19 mouse cellular contexts compared by ENCODE assay signal in the genomic region with DNA sequence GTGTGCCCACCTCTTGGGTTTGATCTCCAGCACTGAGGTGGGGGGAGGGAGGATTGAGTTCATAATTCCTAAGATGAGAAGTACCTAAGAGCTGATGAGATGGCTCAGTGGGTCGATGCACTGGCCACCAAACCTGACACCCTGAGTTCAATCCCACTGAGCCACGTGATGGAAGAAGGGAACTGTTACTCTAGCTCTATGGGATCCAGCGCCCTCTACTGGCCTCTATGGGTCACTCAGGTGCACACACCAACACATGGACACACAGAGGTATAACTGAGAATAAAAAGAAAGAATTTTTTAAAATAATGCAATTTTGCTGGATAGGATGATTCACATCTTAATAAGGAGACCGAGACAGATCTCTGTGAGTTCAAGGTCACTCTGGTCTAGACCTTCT. TPM values are rescaled to one million over a fixed set of nuclear protein-coding genes. Genes with fewer than 3 reads are reported as not detected.
DNase-seq lines count a peak whose midpoint lies in the region; ATAC-seq and TF ChIP-seq lines count a peak whose summit lies in the region.
"Had no signal": no experiment of that assay in that cellular context is flagged by ENCODE, and none has a peak within 500 bp of the region (broad histone marks: within the 10 kb centered on the region; RNA-seq: fewer than 3 reads in every experiment).

No protein-coding gene starts in this region.

- H3K9ac ChIP-seq in hindbrain, postnatal 0 days (replicated peaks; ENCODE audit: low read length): no peak overlapping the region
- no peak overlapping the region for H3K9ac ChIP-seq in ES-Bruce4 (ENCODE audit: low read depth, poor library complexity, severe bottlenecking)
- H3K9ac ChIP-seq in liver, embryonic 15.5 days: no peak overlapping the region
- H3K9ac ChIP-seq in midbrain, embryonic 16.5 days (ENCODE audit: low read depth, low read length): no peak overlapping the region
- H3K9ac ChIP-seq: heart, embryonic 15.5 days; limb, embryonic 13.5 days had no signal

- 0 out of 2 replicates have a peak, but pooled peaks have one; percentile 14 for TF ChIP-seq CTCF in hindbrain, postnatal 0 days (IDR thresholded peaks at IDR 0.05; ENCODE audit: low read depth)
- TF ChIP-seq CTCF in ES-Bruce4 (IDR thresholded peaks at IDR 0.05; ENCODE audit: low read depth, low read length): peak; percentile 55

- no peak overlapping the region for H3K4me3 ChIP-seq in hindbrain, postnatal 0 days (ENCODE audit: low read length)
- H3K4me3 ChIP-seq in hindbrain, embryonic 10.5 days: no peak overlapping the region
- H3K4me3 ChIP-seq in ES-Bruce4 (ENCODE audit: low read depth, low read length): no peak overlapping the region
- no peak overlapping the region for H3K4me3 ChIP-seq in liver, embryonic 15.5 days (replicated peaks)
- no peak overlapping the region for H3K4me3 ChIP-seq in midbrain, embryonic 16.5 days (ENCODE audit: low read depth, low read length)
- H3K4me3 ChIP-seq: embryonic facial prominence, embryonic 10.5 days; forebrain, embryonic 10.5 days; heart, embryonic 15.5 days; limb, embryonic 13.5 days had no signal

- no peaks in the 10 kb centered on the region for H3K27me3 ChIP-seq in hindbrain, postnatal 0 days (ENCODE audit: insufficient read depth, low read length)
- H3K27me3 ChIP-seq in hindbrain, embryonic 10.5 days (ENCODE audit: insufficient read depth, poor library complexity, severe bottlenecking): no peaks in the 10 kb centered on the region
- H3K27me3 ChIP-seq in ES-Bruce4 (ENCODE audit: control insufficient read depth, insufficient read depth, low read length, poor library complexity, severe bottlenecking): no peaks in the 10 kb centered on the region
- no peaks in the 10 kb centered on the region for H3K27me3 ChIP-seq in liver, embryonic 15.5 days
- no peaks in the 10 kb centered on the region for H3K27me3 ChIP-seq in midbrain, embryonic 16.5 days (ENCODE audit: control insufficient read depth, insufficient read depth, low read depth, low read length)

- TF ChIP-seq EP300 in ES-Bruce4 (IDR thresholded peaks at IDR 0.05; ENCODE audit: insufficient read depth, low read depth, low read length): no peak

- H3K36me3 ChIP-seq in hindbrain, postnatal 0 days (ENCODE audit: insufficient read depth, low read length): no peaks in the 10 kb centered on the region
- no peaks in the 10 kb centered on the region for H3K36me3 ChIP-seq in hindbrain, embryonic 10.5 days
- H3K36me3 ChIP-seq in ES-Bruce4 (ENCODE audit: control insufficient read depth, insufficient read depth, low read length, poor library complexity, severe bottlenecking): no peaks in the 10 kb centered on the region
- H3K36me3 ChIP-seq in liver, embryonic 15.5 days (replicated peaks): no peaks in the 10 kb centered on the region
- no peaks in the 10 kb centered on the region for H3K36me3 ChIP-seq in midbrain, embryonic 16.5 days (ENCODE audit: control insufficient read depth, insufficient read depth, low read length)
- H3K36me3 ChIP-seq: embryonic facial prominence, embryonic 10.5 days; forebrain, embryonic 10.5 days; heart, embryonic 15.5 days; limb, embryonic 13.5 days had no signal

- H3K4me1 ChIP-seq in hindbrain, postnatal 0 days (ENCODE audit: insufficient read depth, low read length): no peaks in the 10 kb centered on the region
- no peaks in the 10 kb centered on the region for H3K4me1 ChIP-seq in hindbrain, embryonic 10.5 days (replicated peaks)
- H3K4me1 ChIP-seq in ES-Bruce4 (ENCODE audit: control insufficient read depth, insufficient read depth, low read length): no peaks in the 10 kb centered on the region
- peaks cover 37% of the 10 kb centered on the region for H3K4me1 ChIP-seq in liver, embryonic 15.5 days (replicated peaks)
- no peaks in the 10 kb centered on the region for H3K4me1 ChIP-seq in midbrain, embryonic 16.5 days (ENCODE audit: control insufficient read depth, insufficient read depth, low read length)
- H3K4me1 ChIP-seq: embryonic facial prominence, embryonic 10.5 days; forebrain, embryonic 10.5 days; limb, embryonic 13.5 days had no signal

- H3K4me2 ChIP-seq in hindbrain, postnatal 0 days (ENCODE audit: low read depth, low read length): no peak overlapping the region
- no peak overlapping the region for H3K4me2 ChIP-seq in liver, embryonic 15.5 days
- no peak overlapping the region for H3K4me2 ChIP-seq in midbrain, embryonic 16.5 days (ENCODE audit: low read length)
- H3K4me2 ChIP-seq: heart, embryonic 15.5 days; limb, embryonic 13.5 days had no signal

- 68% methylated on average over 4 of the region's 4 CpGs for WGBS in hindbrain, postnatal 0 days
- WGBS in hindbrain, embryonic 10.5 days: 64% methylated on average over 4 of the region's 4 CpGs
- WGBS in liver, embryonic 15.5 days (ENCODE audit: insufficient replicate concordance): 54% methylated on average over 4 of the region's 4 CpGs
- 68% methylated on average over 4 of the region's 4 CpGs for WGBS in midbrain, embryonic 16.5 days

- 0 out of 2 replicates have a peak overlapping the region, but pooled peaks have one; percentile 11 for H3K27ac ChIP-seq in hindbrain, postnatal 0 days
- no peak overlapping the region for H3K27ac ChIP-seq in hindbrain, embryonic 10.5 days
- H3K27ac ChIP-seq in ES-Bruce4 (ENCODE audit: insufficient read depth, low read length): no peak overlapping the region
- H3K27ac ChIP-seq in liver, embryonic 15.5 days (replicated peaks): peak overlapping the region; percentile 86
- H3K27ac ChIP-seq in midbrain, embryonic 16.5 days (ENCODE audit: low read length): no peak overlapping the region
- H3K27ac ChIP-seq: embryonic facial prominence, embryonic 10.5 days; forebrain, embryonic 10.5 days; heart, embryonic 15.5 days; limb, embryonic 13.5 days had no signal

- no peak for ATAC-seq in hindbrain, postnatal 0 days
- ATAC-seq in liver, embryonic 15.5 days (ENCODE audit: insufficient read depth): no peak
- ATAC-seq in midbrain, embryonic 16.5 days: no peak
- ATAC-seq: hindbrain, embryonic 16.5 days had no signal

- no peak for DNase-seq in hindbrain, postnatal 0 days (ENCODE audit: low spot score)
- no peak for DNase-seq in hindbrain, embryonic 10.5 days (ENCODE audit: low spot score)
- peak; percentile 47 for DNase-seq in c-Kit-positive CD71-positive TER-119-positive erythroid progenitor cells, embryonic 14.5 days (ENCODE audit: low spot score)
- DNase-seq in cerebellum, adult 18-20 months: no peak
- no peak for DNase-seq in urinary bladder, postnatal 25 days (ENCODE audit: low spot score)
- DNase-seq: adrenal gland, postnatal 25 days; gastrocnemius, postnatal 14 days; kidney, postnatal 14 days; layer of hippocampus, postnatal 36 days; right cerebral cortex, postnatal 14 days; thymus, postnatal 14 days had no signal

- no peaks in the 10 kb centered on the region for H3K9me3 ChIP-seq in hindbrain, postnatal 0 days (ENCODE audit: low read length)
- H3K9me3 ChIP-seq in hindbrain, embryonic 10.5 days: no peaks in the 10 kb centered on the region
- no peaks in the 10 kb centered on the region; the same call in 1 of the 2 replicates for H3K9me3 ChIP-seq in ES-Bruce4 (replicated peaks; ENCODE audit: control insufficient read depth, insufficient read depth, low read length, poor library complexity, severe bottlenecking)
- no peaks in the 10 kb centered on the region for H3K9me3 ChIP-seq in liver, embryonic 15.5 days (replicated peaks)
- no peaks in the 10 kb centered on the region for H3K9me3 ChIP-seq in midbrain, embryonic 16.5 days (replicated peaks; ENCODE audit: control insufficient read depth, low read length, poor library complexity, severe bottlenecking)
- H3K9me3 ChIP-seq: embryonic facial prominence, embryonic 10.5 days; forebrain, embryonic 10.5 days; heart, embryonic 15.5 days; limb, embryonic 13.5 days had no signal

- no peak for TF ChIP-seq POLR2A in ES-Bruce4 (IDR thresholded peaks at IDR 0.05; ENCODE audit: insufficient read depth, low read length)

RNA-seq across cellular contexts. Expression of a gene that starts 45.4 kb away (rescaled TPM):
- total RNA-seq in hindbrain, postnatal 0 days (2014; rRNA removed): 61.1 and 102 TPM in 2 replicates
- 133 and 138 TPM in 2 replicates for polyA plus RNA-seq in hindbrain, postnatal 0 days (2015; fragmentation: Nextera tagmentation; extraction: Ambion mirVana)
- polyA plus RNA-seq in hindbrain, embryonic 10.5 days (2016; fragmentation: Nextera tagmentation; extraction: Ambion mirVana): 160 and 181 TPM in 2 replicates
- 44.4 and 46.1 TPM in 2 replicates for polyA plus RNA-seq in ES-Bruce4 (2011; ENCODE audit: insufficient read depth, insufficient read length, low read depth, missing spikeins)
- 99.5 and 100.0 TPM in 2 replicates for polyA plus RNA-seq in liver, embryonic 15.5 days (2015; fragmentation: Nextera tagmentation; extraction: Ambion mirVana)
- 131 and 137 TPM in 2 replicates for polyA plus RNA-seq in midbrain, embryonic 16.5 days (2015; fragmentation: Nextera tagmentation; extraction: Ambion mirVana)

RNA-seq across cellular contexts. Expression of a gene that starts 45.5 kb away (rescaled TPM):
- 39.2 and 39.5 TPM in 2 replicates for total RNA-seq in hindbrain, postnatal 0 days (2014; rRNA removed)
- polyA plus RNA-seq in hindbrain, postnatal 0 days (2015; fragmentation: Nextera tagmentation; extraction: Ambion mirVana): 55.4 and 57.5 TPM in 2 replicates
- 77.2 and 89.0 TPM in 2 replicates for polyA plus RNA-seq in hindbrain, embryonic 10.5 days (2016; fragmentation: Nextera tagmentation; extraction: Ambion mirVana)
- polyA plus RNA-seq in ES-Bruce4 (2011; ENCODE audit: insufficient read depth, insufficient read length, low read depth, missing spikeins): 156 and 180 TPM in 2 replicates
- polyA plus RNA-seq in liver, embryonic 15.5 days (2015; fragmentation: Nextera tagmentation; extraction: Ambion mirVana): 26.0 TPM in 2 replicates
- polyA plus RNA-seq in midbrain, embryonic 16.5 days (2015; fragmentation: Nextera tagmentation; extraction: Ambion mirVana): 53.0 and 54.8 TPM in 2 replicates

RNA-seq across cellular contexts. Expression of a gene that starts 57.8 kb away (rescaled TPM):
- 0.43 and 2.9 TPM in 2 replicates for total RNA-seq in hindbrain, postnatal 0 days (2014; rRNA removed)
- 0.08 and 0.21 TPM in 2 replicates for polyA plus RNA-seq in hindbrain, postnatal 0 days (2015; fragmentation: Nextera tagmentation; extraction: Ambion mirVana)
- 0.12 and 0.17 TPM in 2 replicates for polyA plus RNA-seq in hindbrain, embryonic 10.5 days (2016; fragmentation: Nextera tagmentation; extraction: Ambion mirVana)
- 1.9 and 2.7 TPM in 2 replicates for polyA plus RNA-seq in ES-Bruce4 (2011; ENCODE audit: insufficient read depth, insufficient read length, low read depth, missing spikeins)
- polyA plus RNA-seq in liver, embryonic 15.5 days (2015; fragmentation: Nextera tagmentation; extraction: Ambion mirVana): 0.26 and 0.35 TPM in 2 replicates
- 0.11 TPM in 1 of 2 replicates, not detected in the other for polyA plus RNA-seq in midbrain, embryonic 16.5 days (2015; fragmentation: Nextera tagmentation; extraction: Ambion mirVana)

Comparison
In these comparisons a context has a peak if more than half of its experiments do, and no peak if none do; other contexts are left out.
1. H3K27ac ChIP-seq: peak in hindbrain, postnatal 0 days (single experiment) and liver, embryonic 15.5 days (single experiment); none in hindbrain, embryonic 10.5 days (single experiment), ES-Bruce4 (single experiment) and midbrain, embryonic 16.5 days (single experiment).